In genomic region chr5:146675006-146675886, GRCm38 (mm10) we compare ENCODE assay signal across 8 mouse cellular contexts.
DNase-seq lines count a peak whose midpoint lies in the region; ATAC-seq and TF ChIP-seq lines count a peak whose summit lies in the region.

No protein-coding gene starts in this region.

- ATAC-seq in forebrain, embryonic 11.5 days (replicated peaks; ENCODE audit: low FRiP score) = peak; percentile 57; the same call in 1 of the 2 replicates
- ATAC-seq in heart, postnatal 0 days (ENCODE audit: insufficient read depth, low read depth) = peak; percentile 59; the same call in 1 of the 2 replicates
- peak; percentile 57; the same call in 1 of the 2 replicates for ATAC-seq in neural tube, embryonic 14.5 days (ENCODE audit: low read depth)

- 0 out of 2 replicates have a peak, but pooled peaks have one; percentile 11 for TF ChIP-seq EP300 in CH12.LX (IDR thresholded peaks at IDR 0.05; ENCODE audit: low read length)
- no peak for TF ChIP-seq EP300 in heart, postnatal 0 days (IDR thresholded peaks at IDR 0.05; ENCODE audit: low read depth)

- 26% methylated on average over 19 of the region's 19 CpGs for WGBS in forebrain, embryonic 11.5 days
- 18% methylated on average over 19 of the region's 19 CpGs for WGBS in heart, postnatal 0 days
- 19% methylated on average over 19 of the region's 19 CpGs for WGBS in lung, adult 2 months
- WGBS in neural tube, embryonic 14.5 days = 19% methylated on average over 19 of the region's 19 CpGs

- peak overlapping the region; percentile 91 for H3K4me2 ChIP-seq in CH12.LX (ENCODE audit: insufficient read depth, low read depth, poor library complexity, severe bottlenecking)
- H3K4me2 ChIP-seq in forebrain, embryonic 11.5 days (ENCODE audit: low read depth, low read length, severe bottlenecking) = no peak overlapping the region
- no peak overlapping the region for H3K4me2 ChIP-seq in heart, postnatal 0 days (ENCODE audit: low read depth, low read length)
- no peak overlapping the region for H3K4me2 ChIP-seq in neural tube, embryonic 14.5 days (ENCODE audit: low read depth, low read length)

- peak; percentile 95 for TF ChIP-seq RAD21 in CH12.LX (IDR thresholded peaks at IDR 0.05; ENCODE audit: low read depth, low read length)

- no peaks in the 10 kb centered on the region for H3K79me2 ChIP-seq in CH12.LX (replicated peaks; ENCODE audit: control insufficient read depth, extremely low read depth, insufficient read depth, poor library complexity, severe bottlenecking)

- H3K4me3 ChIP-seq in CH12.LX (replicated peaks in 1 of 3; ENCODE audit: low read depth in 2 of 3, low read length in 2 of 3, poor library complexity in 1 of 3) = peak overlapping the region in 1 of 3 experiments; percentile 32
- H3K4me3 ChIP-seq in forebrain, embryonic 11.5 days (ENCODE audit: low read depth, low read length) = no peak overlapping the region
- H3K4me3 ChIP-seq in heart, postnatal 0 days (ENCODE audit: low read depth, low read length) = no peak overlapping the region
- no peak overlapping the region for H3K4me3 ChIP-seq in lung, adult 2 months (replicated peaks; ENCODE audit: extremely low read depth, low read depth, low read length)
- no peak overlapping the region for H3K4me3 ChIP-seq in neural tube, embryonic 14.5 days (ENCODE audit: low read depth, low read length)

- H3K4me1 ChIP-seq in CH12.LX (ENCODE audit: control insufficient read depth in 1 of 2, insufficient read depth in 2 of 2) = peaks cover 10 to 53% of the 10 kb centered on the region in 2 experiments
- no peaks in the 10 kb centered on the region; the same call in 1 of the 2 replicates for H3K4me1 ChIP-seq in forebrain, embryonic 11.5 days (replicated peaks; ENCODE audit: control insufficient read depth, insufficient read depth, low read length)
- no peaks in the 10 kb centered on the region; the same call in 1 of the 2 replicates for H3K4me1 ChIP-seq in heart, postnatal 0 days (ENCODE audit: control insufficient read depth, insufficient read depth)
- H3K4me1 ChIP-seq in lung, adult 2 months (ENCODE audit: control insufficient read depth, insufficient read depth, low read length) = peaks cover 7% of the 10 kb centered on the region
- H3K4me1 ChIP-seq in neural tube, embryonic 14.5 days (ENCODE audit: control insufficient read depth, insufficient read depth, low read length) = peaks cover under 1% of the 10 kb centered on the region; the same call in 1 of the 2 replicates

- TF ChIP-seq CTCF in CH12.LX (conservative IDR thresholded peaks at IDR 0.05 in 1 of 2, IDR thresholded peaks at IDR 0.05 in 1 of 2; ENCODE audit: low read depth in 2 of 2, low read length in 2 of 2) = peak; percentile 22 to 95; a peak in 2 of 4 replicates
- peak; percentile 87 for TF ChIP-seq CTCF in heart, postnatal 0 days (IDR thresholded peaks at IDR 0.05; ENCODE audit: low read depth)
- TF ChIP-seq CTCF in lung, adult 2 months (IDR thresholded peaks at IDR 0.05; ENCODE audit: insufficient read depth, low read length) = peak; percentile 98

- TF ChIP-seq POLR2A in CH12.LX (IDR thresholded peaks at IDR 0.05; ENCODE audit: low read depth, low read length) = 0 out of 2 replicates have a peak, but pooled peaks have one; percentile 10
- no peak for TF ChIP-seq POLR2A in lung, adult 2 months (IDR thresholded peaks at IDR 0.05; ENCODE audit: borderline replicate concordance, extremely low read depth, low read depth, low read length)

- H3K9me3 ChIP-seq in CH12.LX (replicated peaks; ENCODE audit: low read length) = peaks cover 6% of the 10 kb centered on the region
- H3K9me3 ChIP-seq in forebrain, embryonic 11.5 days (ENCODE audit: control insufficient read depth, low read length) = no peaks in the 10 kb centered on the region
- H3K9me3 ChIP-seq in heart, postnatal 0 days (replicated peaks; ENCODE audit: control insufficient read depth, low read length) = no peaks in the 10 kb centered on the region
- no peaks in the 10 kb centered on the region for H3K9me3 ChIP-seq in neural tube, embryonic 14.5 days (ENCODE audit: control insufficient read depth, low read length)

- in situ Hi-C loops in CH12.LX (cut with MboI; ENCODE audit: low pct_ligation_motif_present, low pct_unique_long_range_greater_than_20kb, low sequenced_read_pairs) = loop anchor here (10.0 to 25.0 kb wide), 3 partner anchors 187 to 637 kb away; partner anchors contain the start of genes Cdx2 and Urad

- H3K9ac ChIP-seq in CH12.LX (ENCODE audit: insufficient read depth, low read depth) = no peak overlapping the region
- H3K9ac ChIP-seq in forebrain, embryonic 11.5 days (ENCODE audit: low read length) = no peak overlapping the region
- no peak overlapping the region for H3K9ac ChIP-seq in heart, postnatal 0 days (replicated peaks; ENCODE audit: low read depth, low read length)
- H3K9ac ChIP-seq in neural tube, embryonic 14.5 days (replicated peaks; ENCODE audit: low read depth, low read length) = no peak overlapping the region

- H3K36me3 ChIP-seq in CH12.LX (replicated peaks in 1 of 2; ENCODE audit: control insufficient read depth in 1 of 2, insufficient read depth in 1 of 2, low read length in 1 of 2) = no peaks in the 10 kb centered on the region
- H3K36me3 ChIP-seq in forebrain, embryonic 11.5 days (ENCODE audit: control insufficient read depth, insufficient read depth, low read length) = no peaks in the 10 kb centered on the region
- no peaks in the 10 kb centered on the region for H3K36me3 ChIP-seq in heart, postnatal 0 days (replicated peaks; ENCODE audit: control insufficient read depth, insufficient read depth, low read length)
- H3K36me3 ChIP-seq in neural tube, embryonic 14.5 days (ENCODE audit: control insufficient read depth, insufficient read depth, low read length) = no peaks in the 10 kb centered on the region

- dilution Hi-C loops in CH12.LX (cut with MboI; ENCODE audit: extremely low pct_ligation_motif_present, extremely low pct_unique_long_range_greater_than_20kb, low sequenced_read_pairs) = no loop called here

- H3K27ac ChIP-seq in CH12.LX (ENCODE audit: insufficient read depth, low read depth) = peak overlapping the region; percentile 93
- no peak overlapping the region for H3K27ac ChIP-seq in forebrain, embryonic 11.5 days (ENCODE audit: low read depth, low read length)
- H3K27ac ChIP-seq in heart, postnatal 0 days (ENCODE audit: low read depth) = no peak overlapping the region; the same call in 1 of the 2 replicates
- no peak overlapping the region for H3K27ac ChIP-seq in neural tube, embryonic 14.5 days (ENCODE audit: low read depth, low read length)

- DNase-seq in CH12.LX (ENCODE audit: extremely low read depth) = peak; percentile 88
- peak; percentile 76 for DNase-seq in brain, adult 2 months (ENCODE audit: low read depth, low spot score)
- peak; percentile 82 for DNase-seq in forebrain, embryonic 11.5 days (ENCODE audit: low spot score)
- DNase-seq in heart, postnatal 0 days (ENCODE audit: low spot score) = peak; percentile 75
- DNase-seq in kidney, postnatal 4 days = peak; percentile 86 to 87
- peak; percentile 79 for DNase-seq in lung, adult 2 months
- peak; percentile 62 for DNase-seq in testis, postnatal 14 days (ENCODE audit: low spot score)

- H3K27me3 ChIP-seq in CH12.LX (replicated peaks) = peaks cover 19% of the 10 kb centered on the region
- peaks cover 12% of the 10 kb centered on the region for H3K27me3 ChIP-seq in forebrain, embryonic 11.5 days (ENCODE audit: control insufficient read depth, insufficient read depth, low read length)
- no peaks in the 10 kb centered on the region for H3K27me3 ChIP-seq in heart, postnatal 0 days (ENCODE audit: control insufficient read depth, insufficient read depth, low read length)
- no peaks in the 10 kb centered on the region for H3K27me3 ChIP-seq in neural tube, embryonic 14.5 days (ENCODE audit: control insufficient read depth, insufficient read depth, low read length)

TF ChIP-seq in CH12.LX, 34 proteins besides CTCF, POLR2A, EP300 and RAD21 (continues in another document):
- TF ChIP-seq MAX (IDR thresholded peaks at IDR 0.05; ENCODE audit: low read length) = no peak; the same call in 1 of the 2 replicates
- TF ChIP-seq KAT2A (IDR thresholded peaks at IDR 0.05; ENCODE audit: insufficient replicate concordance, low read length) = no peak
- peak; percentile 94 for TF ChIP-seq SMC3 (IDR thresholded peaks at IDR 0.05; ENCODE audit: low read depth, low read length)
- peak; percentile 49; the same call in 1 of the 2 replicates for TF ChIP-seq E2F4 (IDR thresholded peaks at IDR 0.05; ENCODE audit: insufficient replicate concordance, low read depth, low read length)
- no peak for TF ChIP-seq MAZ (IDR thresholded peaks at IDR 0.05; ENCODE audit: low read depth, low read length)
- TF ChIP-seq PAX5 (IDR thresholded peaks at IDR 0.05; ENCODE audit: low read length) = no peak
- TF ChIP-seq USF1 (IDR thresholded peaks at IDR 0.05; ENCODE audit: low read depth, low read length) = no peak
- no peak for TF ChIP-seq NRF1 (IDR thresholded peaks at IDR 0.05; ENCODE audit: low read depth, low read length)
- peak; percentile 62 for TF ChIP-seq MYC (IDR thresholded peaks at IDR 0.05; ENCODE audit: low read depth, low read length)
- no peak for TF ChIP-seq MXI1 (IDR thresholded peaks at IDR 0.05; ENCODE audit: low read depth, low read length)
- TF ChIP-seq TCF12 (IDR thresholded peaks at IDR 0.05; ENCODE audit: low read depth, low read length) = 0 out of 2 replicates have a peak, but pooled peaks have one; percentile 40
- 0 out of 2 replicates have a peak, but pooled peaks have one; percentile 35 for TF ChIP-seq NELFE (IDR thresholded peaks at IDR 0.05; ENCODE audit: low read depth, low read length)
- peak; percentile 47; the same call in 1 of the 2 replicates for TF ChIP-seq MEF2A (IDR thresholded peaks at IDR 0.05; ENCODE audit: borderline replicate concordance, low read depth, low read length)
- TF ChIP-seq HCFC1 (IDR thresholded peaks at IDR 0.05; ENCODE audit: low read depth, low read length) = peak; percentile 17; the same call in 1 of the 2 replicates
- no peak for TF ChIP-seq BHLHE40 (IDR thresholded peaks at IDR 0.05; ENCODE audit: low read depth, low read length)
- no peak for TF ChIP-seq ZKSCAN1 (IDR thresholded peaks at IDR 0.05; ENCODE audit: borderline replicate concordance, low read depth, low read length)
- peak; percentile 18 for TF ChIP-seq SIN3A (IDR thresholded peaks at IDR 0.05; ENCODE audit: low read length)
- peak; percentile 67 for TF ChIP-seq IRF4 (IDR thresholded peaks at IDR 0.05; ENCODE audit: low read depth, low read length)
- TF ChIP-seq POLR2AphosphoS2 (IDR thresholded peaks at IDR 0.05; ENCODE audit: low read depth, low read length) = no peak
- peak; percentile 79 for TF ChIP-seq ZC3H11A (IDR thresholded peaks at IDR 0.05; ENCODE audit: low read depth, low read length)
- TF ChIP-seq CHD2 (IDR thresholded peaks at IDR 0.05; ENCODE audit: low read length) = no peak
- TF ChIP-seq ELF1 (IDR thresholded peaks at IDR 0.05; ENCODE audit: low read depth, low read length) = peak; percentile 92
- TF ChIP-seq ZMIZ1 (IDR thresholded peaks at IDR 0.05; ENCODE audit: low read depth, low read length) = no peak
- TF ChIP-seq CHD1 (IDR thresholded peaks at IDR 0.05; ENCODE audit: low read depth, low read length) = 0 out of 2 replicates have a peak, but pooled peaks have one; percentile 42
